Mouse (Mus musculus) splenic B cell, adult 2 months (primary cell): Measurements from ENCODE around the gene Gm6367.
"Not testable (repeated sequence)": the region's sequence is repeated elsewhere in the genome, so short reads cannot be mapped to it uniquely, and the experiment has no call there.

Experiments used
- DNase-seq: peaks from one replicate; pipeline ENCODE4 v3.0.0-alpha.2; 2011; ENCODE audit warnings: low read depth, low spot score
- H3K27me3 ChIP-seq: 2 replicates; pipeline ENCODE4 v1.6.1; 2012; ENCODE audit warnings: mild to moderate bottlenecking, low read length, moderate library complexity, mixed read lengths; ENCODE audit not compliant: control insufficient read depth, poor library complexity, insufficient read depth, severe bottlenecking
- H3K36me3 ChIP-seq: 2 replicates; pipeline ENCODE4 v1.6.1; 2012; ENCODE audit warnings: mild to moderate bottlenecking, low read length, moderate library complexity, mixed read lengths; ENCODE audit not compliant: control insufficient read depth, poor library complexity, insufficient read depth, severe bottlenecking

Gm6367 gene

DNA sequence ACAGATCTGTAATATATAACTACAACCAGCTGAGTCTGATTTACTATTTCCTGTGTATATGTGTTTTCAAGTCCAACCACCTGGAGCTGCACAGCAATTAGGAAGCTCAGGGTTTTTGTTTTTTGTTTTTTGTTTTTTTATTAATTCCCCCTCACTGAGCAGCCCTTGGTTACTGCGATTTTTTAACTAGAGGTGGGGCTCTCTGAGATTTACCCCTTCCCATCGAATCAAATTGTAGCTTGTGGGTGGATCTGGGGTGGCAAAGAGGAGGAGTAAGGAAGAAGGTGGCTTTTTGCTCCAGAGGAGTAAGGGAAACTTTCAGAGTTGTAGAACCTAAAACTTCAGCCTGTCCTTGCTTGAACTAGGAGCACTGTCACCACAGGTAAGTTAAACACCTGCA, at the start of gene Gm6367:
Gene Gm6367 (plus strand): TSS at position 301 of the 400 bp plus-strand sequence.
- H3K27me3 ChIP-seq, H3K36me3 ChIP-seq, DNase-seq: not testable (repeated sequence)
